Mouse (Mus musculus) thymus, postnatal 4 days (tissue): ENCODE data around the gene Fcrl1.

Experiments used
- DNase-seq: peaks from one replicate; pipeline ENCODE4 v3.0.0; 2021

Gene Fcrl1

GRCm38 (mm10) chr3:87411150-87411549 is 35.0 kb downstream of the Fcrl1 start:
- peak; percentile 84 for DNase-seq

GRCm38 (mm10) chr3:87420645-87421044 is 44.5 kb downstream of the Fcrl1 start:
- no peak for DNase-seq

- DNase-seq = no peak
Observed at GRCm38 (mm10) chr3:87422386-87422910, 46.3 kb downstream of the Fcrl1 start.

- no peak for DNase-seq
Observed at GRCm38 (mm10) chr3:87435479-87435878, 59.3 kb downstream of the Fcrl1 start, which contains the start of gene Fcrl5. Gene Fcrl5 (plus strand): TSS chr3:87435773.

GRCm38 (mm10) chr3:87440586-87440985 is 64.4 kb downstream of the Fcrl1 start:
- no peak for DNase-seq

GRCm38 (mm10) chr3:87443968-87444367 is 67.8 kb downstream of the Fcrl1 start:
- no peak for DNase-seq
